Mouse (Mus musculus): ENCODE measurements around the gene Ccdc74a. TPM values are rescaled to one million over a fixed set of nuclear protein-coding genes. Genes with fewer than 3 reads are reported as not detected.
"Not testable (repeated sequence)": the region's sequence is repeated elsewhere in the genome, so short reads cannot be mapped to it uniquely, and the experiment has no call there.

Ccdc74a gene
- polyA plus RNA-seq (2015; fragmentation: Nextera tagmentation; extraction: Ambion mirVana) = 4.4 and 5.2 TPM in 2 replicates

- peak within 1 kb of the TSS; percentile 54 for H3K4me3 ChIP-seq (replicated peaks)
- peak; percentile 96 for ATAC-seq (ENCODE audit: insufficient read depth, low FRiP score, low read depth)
- WGBS = 2% methylated on average over 64 of the region's 65 CpGs
- H3K36me3 ChIP-seq = peaks cover 24% of the 10 kb centered on the region
- no peak within 1 kb of the TSS for H3K27ac ChIP-seq
- peaks cover 11% of the 10 kb centered on the region for H3K4me1 ChIP-seq
- 0 out of 2 replicates have a peak within 1 kb of the TSS, but pooled peaks have one; percentile 11 for H3K9ac ChIP-seq
- no peaks in the 10 kb centered on the region for H3K27me3 ChIP-seq (replicated peaks)
- H3K9me3 ChIP-seq = no peaks in the 10 kb centered on the region
- H3K4me2 ChIP-seq = peak within 1 kb of the TSS; percentile 82
Observed at GRCm38 (mm10) chr16:17646310-17647114, at the start of gene Ccdc74a. Ccdc74a (plus strand) TSS chr16:17646470.

GRCm38 (mm10) chr16:17600944-17601562 lies 45.2 kb upstream of the Ccdc74a start:
- H3K27ac ChIP-seq = no peak overlapping the region
- no peak for ATAC-seq (ENCODE audit: insufficient read depth, low FRiP score, low read depth)
- no peaks in the 10 kb centered on the region for H3K36me3 ChIP-seq
- H3K9ac ChIP-seq = no peak overlapping the region
- WGBS = 54% methylated on average over 3 of the region's 3 CpGs
- no peaks in the 10 kb centered on the region for H3K27me3 ChIP-seq (replicated peaks)
- H3K4me1 ChIP-seq = no peaks in the 10 kb centered on the region
- no peaks in the 10 kb centered on the region for H3K9me3 ChIP-seq
- H3K4me3 ChIP-seq (replicated peaks) = no peak overlapping the region
- H3K4me2 ChIP-seq = no peak overlapping the region

- no peak overlapping the region for H3K4me2 ChIP-seq
- H3K4me3 ChIP-seq (replicated peaks) = no peak overlapping the region
- no peak for ATAC-seq (ENCODE audit: insufficient read depth, low FRiP score, low read depth)
- H3K36me3 ChIP-seq = no peaks in the 10 kb centered on the region
- no peaks in the 10 kb centered on the region for H3K9me3 ChIP-seq
- WGBS = 57% methylated on average over 4 of the region's 4 CpGs
- no peak overlapping the region for H3K27ac ChIP-seq
- no peaks in the 10 kb centered on the region for H3K4me1 ChIP-seq
- H3K9ac ChIP-seq = no peak overlapping the region
- H3K27me3 ChIP-seq (replicated peaks) = no peaks in the 10 kb centered on the region
Observed at GRCm38 (mm10) chr16:17604941-17605340, 41.3 kb upstream of the Ccdc74a start.

GRCm38 (mm10) chr16:17605684-17606083 lies 40.6 kb upstream of the Ccdc74a start:
- Histone ChIP-seq H3K9me3 (no peaks in the 10 kb centered on the region), H3K27ac (no peak overlapping the region), H3K36me3 (no peaks in the 10 kb centered on the region), H3K4me1 (no peaks in the 10 kb centered on the region), H3K9ac (no peak overlapping the region), H3K4me2 (no peak overlapping the region), H3K27me3 (replicated peaks) (no peaks in the 10 kb centered on the region), H3K4me3 (replicated peaks) (no peak overlapping the region)
- ATAC-seq (ENCODE audit: insufficient read depth, low FRiP score, low read depth) = no peak
- WGBS = 75% methylated on average over 5 of the region's 5 CpGs

- H3K4me1 ChIP-seq = no peaks in the 10 kb centered on the region
- no peak for ATAC-seq (ENCODE audit: insufficient read depth, low FRiP score, low read depth)
- no peaks in the 10 kb centered on the region for H3K36me3 ChIP-seq
- H3K27ac ChIP-seq = no peak overlapping the region
- no peak overlapping the region for H3K4me3 ChIP-seq (replicated peaks)
- no peak overlapping the region for H3K9ac ChIP-seq
- H3K9me3 ChIP-seq = no peaks in the 10 kb centered on the region
- whole genome bisulfite sequencing = 65% methylated on average over 4 of the region's 4 CpGs
- no peaks in the 10 kb centered on the region for H3K27me3 ChIP-seq (replicated peaks)
- no peak overlapping the region for H3K4me2 ChIP-seq
Observed at GRCm38 (mm10) chr16:17611383-17611782, 34.9 kb upstream of the Ccdc74a start.

- not testable (repeated sequence) for H3K4me3 ChIP-seq (replicated peaks); H3K27me3 ChIP-seq (replicated peaks); H3K4me2 ChIP-seq; H3K9ac ChIP-seq; H3K36me3 ChIP-seq; H3K27ac ChIP-seq; H3K4me1 ChIP-seq; ATAC-seq (ENCODE audit: insufficient read depth, low FRiP score, low read depth); H3K9me3 ChIP-seq
- WGBS = 88% methylated on average over 6 of the region's 6 CpGs
Observed at GRCm38 (mm10) chr16:17614740-17615139, 31.5 kb upstream of the Ccdc74a start.

- Histone ChIP-seq H3K36me3 (no peaks in the 10 kb centered on the region), H3K27me3 (replicated peaks) (no peaks in the 10 kb centered on the region), H3K27ac (no peak overlapping the region), H3K9ac (no peak overlapping the region), H3K4me3 (replicated peaks) (no peak overlapping the region), H3K9me3 (no peaks in the 10 kb centered on the region), H3K4me1 (peaks cover 18% of the 10 kb centered on the region), H3K4me2 (no peak overlapping the region)
- WGBS = 75% methylated on average over 5 of the region's 5 CpGs
- ATAC-seq (ENCODE audit: insufficient read depth, low FRiP score, low read depth) = no peak
Observed at GRCm38 (mm10) chr16:17616212-17616611, 30.1 kb upstream of the Ccdc74a start.

- peaks cover 18% of the 10 kb centered on the region for H3K4me1 ChIP-seq
- H3K4me3 ChIP-seq (replicated peaks) = no peak overlapping the region
- WGBS = 12% methylated on average over 13 of the region's 13 CpGs
- ATAC-seq (ENCODE audit: insufficient read depth, low FRiP score, low read depth) = 0 out of 2 replicates have a peak, but pooled peaks have one; percentile 53
- H3K27me3 ChIP-seq (replicated peaks) = no peaks in the 10 kb centered on the region
- no peaks in the 10 kb centered on the region for H3K9me3 ChIP-seq
- H3K4me2 ChIP-seq = peak overlapping the region; percentile 44
- H3K9ac ChIP-seq = no peak overlapping the region
- no peaks in the 10 kb centered on the region; the same call in 1 of the 2 replicates for H3K36me3 ChIP-seq
- H3K27ac ChIP-seq = no peak overlapping the region
Observed at GRCm38 (mm10) chr16:17617922-17618565, 28.2 kb upstream of the Ccdc74a start.

- peak; percentile 88 for ATAC-seq (ENCODE audit: insufficient read depth, low FRiP score, low read depth)
- H3K4me3 ChIP-seq (replicated peaks) = peak within 1 kb of the TSS; percentile 91
- peaks cover 9% of the 10 kb centered on the region for H3K36me3 ChIP-seq
- no peaks in the 10 kb centered on the region for H3K9me3 ChIP-seq
- H3K27ac ChIP-seq = 0 out of 2 replicates have a peak within 1 kb of the TSS, but pooled peaks have one; percentile 21
- peak within 1 kb of the TSS; percentile 94 for H3K9ac ChIP-seq
- 2% methylated on average over 60 of the region's 60 CpGs for WGBS
- H3K27me3 ChIP-seq (replicated peaks) = no peaks in the 10 kb centered on the region
- peaks cover 18% of the 10 kb centered on the region for H3K4me1 ChIP-seq
- H3K4me2 ChIP-seq = peak within 1 kb of the TSS; percentile 62
Observed at GRCm38 (mm10) chr16:17619198-17620105, 26.8 kb upstream of the Ccdc74a start, which contains the start of gene Smpd4. Smpd4 (plus strand) TSS chr16:17619354.

- Histone ChIP-seq H3K27me3 (replicated peaks) (no peaks in the 10 kb centered on the region), H3K27ac (no peak overlapping the region), H3K9ac (no peak overlapping the region), H3K9me3 (no peaks in the 10 kb centered on the region), H3K36me3 (peaks cover 20% of the 10 kb centered on the region), H3K4me2 (no peak overlapping the region), H3K4me1 (peaks cover 18% of the 10 kb centered on the region), H3K4me3 (replicated peaks) (no peak overlapping the region)
- WGBS = 92% methylated on average over 1 of the region's 1 CpGs
- ATAC-seq (ENCODE audit: insufficient read depth, low FRiP score, low read depth) = no peak
Observed at GRCm38 (mm10) chr16:17621936-17622335, 24.3 kb upstream of the Ccdc74a start.
